Mouse (Mus musculus) liver, embryonic 12.5 days (tissue): Measurements from ENCODE around the gene Tenm1. TPM values are rescaled to one million over a fixed set of nuclear protein-coding genes. Genes with fewer than 3 reads are reported as not detected.

Experiments used
- ATAC-seq: fragments of 200-750 bp; cut with Nextera tagmentation; 2 replicates; pipeline ENCODE4 v1.8.0; 2017; ENCODE audit warnings: moderate number of reproducible peaks, mild to moderate bottlenecking, moderate library complexity
- H3K27ac ChIP-seq: fragments of 300-500 bp; sonication (generic); 2 replicates; pipeline ENCODE4 v1.5.1; 2016; ENCODE audit warnings: mild to moderate bottlenecking
- H3K27me3 ChIP-seq: fragments of 300-500 bp; sonication (generic); replicated peaks from 2 replicates; pipeline ENCODE4 v1.6.1; 2016; ENCODE audit warnings: mild to moderate bottlenecking, moderate library complexity
- H3K36me3 ChIP-seq: fragments of 300-500 bp; sonication (generic); 2 replicates; pipeline ENCODE4 v1.6.1; 2016; ENCODE audit warnings: mild to moderate bottlenecking, moderate library complexity
- H3K4me1 ChIP-seq: fragments of 300-500 bp; sonication (generic); 2 replicates; pipeline ENCODE4 v1.6.1; 2016
- H3K4me2 ChIP-seq: fragments of 300-500 bp; sonication (generic); 2 replicates; pipeline ENCODE4 v1.6.1; 2016; ENCODE audit warnings: mild to moderate bottlenecking, moderate library complexity
- H3K4me3 ChIP-seq: fragments of 300-500 bp; sonication (generic); 2 replicates; pipeline ENCODE4 v1.5.1; 2016; ENCODE audit warnings: mild to moderate bottlenecking, moderate library complexity
- H3K9ac ChIP-seq: fragments of 300-500 bp; sonication (generic); 2 replicates; pipeline ENCODE4 v1.6.1; 2016; ENCODE audit warnings: mild to moderate bottlenecking, moderate library complexity
- H3K9me3 ChIP-seq: fragments of 300-500 bp; sonication (generic); replicated peaks from 2 replicates; pipeline ENCODE4 v1.6.1; 2016; ENCODE audit warnings: mild to moderate bottlenecking, moderate library complexity
- WGBS: fragments of 180-500 bp; shearing (Covaris S2); methylation state at CpG from one replicate; pipeline ENCODE4 v1.1.7; 2016; ENCODE audit not compliant: insufficient replicate concordance; 5-methylcytosine and 5-hydroxymethylcytosine counted together
- polyA plus RNA-seq: library from polyadenylated mRNA; unstranded; fragments of >200 nt; fragmentation: Nextera tagmentation; extraction: Ambion mirVana; gene quantifications from 2 replicates; pipeline ENCODE4 v1.2.1, GENCODE M21; 2016

Gene Tenm1
- polyA plus RNA-seq, 1 experiment from 2014 or later: not detected

- H3K9me3 ChIP-seq: no peaks in the 10 kb centered on the region
- H3K4me2 ChIP-seq: no peak overlapping the region
- H3K27ac ChIP-seq: no peak overlapping the region
- no peaks in the 10 kb centered on the region for H3K36me3 ChIP-seq
- no peak overlapping the region for H3K4me3 ChIP-seq
- H3K27me3 ChIP-seq: no peaks in the 10 kb centered on the region
- no peaks in the 10 kb centered on the region for H3K4me1 ChIP-seq
- no peak for ATAC-seq
- H3K9ac ChIP-seq: no peak overlapping the region
- 58% methylated on average over 3 of the region's 3 CpGs for WGBS
Measured at GRCm38 (mm10) chrX:42718078-42718785, 710.7 kb downstream of the Tenm1 start.

DNA sequence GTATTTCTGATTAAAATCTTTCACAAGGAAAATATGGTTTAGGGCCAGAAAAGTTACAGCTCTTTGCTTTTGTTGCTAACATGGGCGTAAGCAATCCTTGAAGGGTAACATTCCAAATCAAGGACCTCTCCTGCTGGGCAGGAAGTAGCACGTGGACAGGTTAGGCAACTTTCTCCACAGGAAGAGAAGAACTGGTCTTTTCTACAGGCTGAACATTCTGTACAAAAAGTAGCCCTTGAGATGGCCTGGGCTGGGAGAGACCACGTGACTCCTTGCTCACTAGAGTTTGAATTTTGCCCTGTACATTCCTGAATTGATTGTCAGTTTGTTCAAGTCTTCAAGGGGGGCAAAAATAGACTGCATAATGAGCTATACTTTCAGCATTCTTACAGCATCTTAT, 728.6 kb downstream of the Tenm1 start:
- H3K27ac ChIP-seq: no peak overlapping the region
- H3K4me2 ChIP-seq: no peak overlapping the region
- H3K4me3 ChIP-seq: no peak overlapping the region
- no peaks in the 10 kb centered on the region for H3K9me3 ChIP-seq
- no peaks in the 10 kb centered on the region for H3K4me1 ChIP-seq
- no peaks in the 10 kb centered on the region for H3K36me3 ChIP-seq
- 31% methylated on average over 3 of the region's 3 CpGs for WGBS
- ATAC-seq: no peak
- no peak overlapping the region for H3K9ac ChIP-seq
- no peaks in the 10 kb centered on the region for H3K27me3 ChIP-seq

DNA sequence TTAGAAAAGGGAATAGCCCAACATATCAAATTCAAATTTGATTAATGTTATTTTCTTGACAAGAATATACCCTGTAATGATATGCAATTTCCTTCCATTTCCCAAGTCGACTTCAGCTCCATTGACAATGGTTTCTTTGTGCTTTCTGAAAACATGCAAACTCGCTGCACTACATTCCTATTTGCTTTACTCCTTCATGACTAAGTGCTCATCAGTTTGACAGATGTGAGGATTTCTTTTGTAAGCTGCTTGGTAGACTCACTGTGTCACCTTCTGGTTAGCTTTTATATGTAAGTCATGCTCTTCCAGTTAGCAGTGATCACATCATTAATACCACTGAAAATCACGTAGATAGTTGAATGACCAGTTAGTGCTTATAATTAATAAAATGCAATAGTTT, 781.8 kb downstream of the Tenm1 start:
- Histone ChIP-seq H3K36me3 (no peaks in the 10 kb centered on the region), H3K9me3 (no peaks in the 10 kb centered on the region), H3K4me2 (no peak overlapping the region), H3K4me1 (no peaks in the 10 kb centered on the region), H3K27ac (no peak overlapping the region), H3K27me3 (no peaks in the 10 kb centered on the region), H3K9ac (no peak overlapping the region), H3K4me3 (no peak overlapping the region)
- ATAC-seq: no peak
- 51% methylated on average over 3 of the region's 3 CpGs for WGBS

DNA sequence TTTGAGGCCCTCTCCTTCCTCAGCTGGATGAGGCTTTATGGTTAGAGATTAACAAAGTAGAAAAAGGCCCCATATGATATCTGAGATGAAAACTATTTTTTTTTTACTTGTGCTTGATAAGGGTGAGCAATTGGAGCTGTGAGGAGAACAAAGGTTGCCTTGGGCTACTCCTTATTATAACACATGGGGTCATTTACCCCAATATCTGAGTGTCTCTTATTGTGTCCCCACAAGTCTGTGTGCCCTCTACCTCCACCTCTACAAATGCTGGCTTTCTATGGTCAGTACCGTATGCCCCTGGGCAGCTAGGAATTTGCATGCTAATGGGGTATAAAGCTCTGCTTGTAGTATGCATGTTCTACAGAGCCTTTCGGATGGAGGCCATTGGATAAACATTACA, 848.4 kb downstream of the Tenm1 start:
- Histone ChIP-seq H3K36me3 (no peaks in the 10 kb centered on the region), H3K4me3 (no peak overlapping the region), H3K4me1 (no peaks in the 10 kb centered on the region), H3K9me3 (no peaks in the 10 kb centered on the region), H3K4me2 (no peak overlapping the region), H3K27ac (no peak overlapping the region), H3K27me3 (no peaks in the 10 kb centered on the region), H3K9ac (no peak overlapping the region)
- ATAC-seq: no peak
- 59% methylated on average over 2 of the region's 2 CpGs for WGBS

GRCm38 (mm10) chrX:42558683-42559082, 870.2 kb downstream of the Tenm1 start:
- Histone ChIP-seq H3K4me1 (no peaks in the 10 kb centered on the region), H3K9ac (no peak overlapping the region), H3K9me3 (no peaks in the 10 kb centered on the region), H3K27ac (no peak overlapping the region), H3K27me3 (no peaks in the 10 kb centered on the region), H3K4me3 (no peak overlapping the region), H3K4me2 (no peak overlapping the region), H3K36me3 (no peaks in the 10 kb centered on the region)
- 71% methylated on average over 4 of the region's 4 CpGs for WGBS
- ATAC-seq: no peak

DNA sequence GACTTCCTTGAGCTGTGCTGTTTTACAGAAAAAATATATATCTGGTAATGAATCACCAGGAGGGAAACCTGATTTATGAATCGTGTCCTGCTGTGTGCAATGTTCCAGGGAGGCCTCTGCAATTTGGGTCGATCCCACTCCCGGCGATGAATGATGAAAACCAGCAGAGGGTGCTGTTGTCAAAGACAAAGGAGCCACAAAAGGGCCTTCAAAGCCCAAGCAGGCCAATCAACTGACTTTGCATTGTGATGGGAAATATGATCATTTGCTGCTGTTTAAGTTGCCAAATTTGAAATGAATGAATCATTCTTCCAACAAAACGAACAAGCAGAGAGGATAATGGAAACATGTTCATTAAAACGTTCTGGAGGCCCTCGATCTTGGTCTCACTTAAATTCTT, 871.6 kb downstream of the Tenm1 start:
- H3K36me3 ChIP-seq: no peaks in the 10 kb centered on the region
- WGBS: 25% methylated on average over 7 of the region's 7 CpGs
- no peak overlapping the region for H3K27ac ChIP-seq
- ATAC-seq: no peak
- no peak overlapping the region for H3K4me3 ChIP-seq
- no peak overlapping the region for H3K4me2 ChIP-seq
- no peaks in the 10 kb centered on the region for H3K27me3 ChIP-seq
- H3K9me3 ChIP-seq: no peaks in the 10 kb centered on the region
- H3K9ac ChIP-seq: no peak overlapping the region
- no peaks in the 10 kb centered on the region for H3K4me1 ChIP-seq

- Histone ChIP-seq H3K9ac (no peak overlapping the region), H3K27me3 (no peaks in the 10 kb centered on the region), H3K4me2 (no peak overlapping the region), H3K36me3 (no peaks in the 10 kb centered on the region), H3K27ac (no peak overlapping the region), H3K4me1 (no peaks in the 10 kb centered on the region), H3K9me3 (no peaks in the 10 kb centered on the region), H3K4me3 (no peak overlapping the region)
- ATAC-seq: no peak
- 64% methylated on average over 4 of the region's 4 CpGs for WGBS
Measured at GRCm38 (mm10) chrX:42548513-42548912, 880.4 kb downstream of the Tenm1 start.

DNA sequence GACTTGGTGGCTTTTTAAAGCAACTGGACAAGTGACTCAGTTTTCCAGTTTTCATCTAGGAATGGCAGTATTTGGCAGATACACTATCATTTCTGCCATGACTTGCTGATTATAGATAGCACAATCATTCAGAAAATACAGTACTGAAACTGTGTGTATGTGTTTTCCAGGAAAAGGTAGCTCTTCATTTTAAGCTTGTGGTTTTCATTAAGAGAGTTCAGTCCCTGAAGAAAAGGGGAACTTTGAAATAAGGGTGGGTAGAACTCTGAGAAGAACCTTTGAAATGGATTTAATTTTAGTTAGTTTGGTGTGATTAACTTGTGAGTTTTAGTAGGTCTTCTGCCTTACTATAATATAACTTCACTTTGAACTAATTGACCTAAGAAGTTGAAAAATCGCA, 883.9 kb downstream of the Tenm1 start:
- Histone ChIP-seq H3K9me3 (no peaks in the 10 kb centered on the region), H3K4me3 (no peak overlapping the region), H3K4me1 (no peaks in the 10 kb centered on the region), H3K4me2 (no peak overlapping the region), H3K36me3 (no peaks in the 10 kb centered on the region), H3K9ac (no peak overlapping the region), H3K27me3 (no peaks in the 10 kb centered on the region), H3K27ac (no peak overlapping the region)
- WGBS: 48% methylated on average over 1 of the region's 1 CpGs
- no peak for ATAC-seq

DNA sequence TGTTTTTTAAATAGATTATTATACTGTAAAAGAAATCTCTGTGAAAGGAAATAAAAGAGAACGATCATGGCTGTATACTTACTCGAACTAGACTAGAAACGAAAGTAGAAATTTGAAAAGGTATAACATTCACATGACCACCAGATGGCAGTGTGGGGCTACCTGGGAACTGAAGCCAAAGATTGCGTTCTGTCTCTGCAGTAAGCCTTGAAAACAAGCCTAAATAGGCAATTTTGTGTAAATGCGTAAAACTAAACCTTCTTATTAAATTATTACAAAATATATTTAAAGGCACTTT, 888.2 kb downstream of the Tenm1 start:
- WGBS: 24% methylated on average over 5 of the region's 5 CpGs
- H3K4me2 ChIP-seq: peak overlapping the region; percentile 48

DNA sequence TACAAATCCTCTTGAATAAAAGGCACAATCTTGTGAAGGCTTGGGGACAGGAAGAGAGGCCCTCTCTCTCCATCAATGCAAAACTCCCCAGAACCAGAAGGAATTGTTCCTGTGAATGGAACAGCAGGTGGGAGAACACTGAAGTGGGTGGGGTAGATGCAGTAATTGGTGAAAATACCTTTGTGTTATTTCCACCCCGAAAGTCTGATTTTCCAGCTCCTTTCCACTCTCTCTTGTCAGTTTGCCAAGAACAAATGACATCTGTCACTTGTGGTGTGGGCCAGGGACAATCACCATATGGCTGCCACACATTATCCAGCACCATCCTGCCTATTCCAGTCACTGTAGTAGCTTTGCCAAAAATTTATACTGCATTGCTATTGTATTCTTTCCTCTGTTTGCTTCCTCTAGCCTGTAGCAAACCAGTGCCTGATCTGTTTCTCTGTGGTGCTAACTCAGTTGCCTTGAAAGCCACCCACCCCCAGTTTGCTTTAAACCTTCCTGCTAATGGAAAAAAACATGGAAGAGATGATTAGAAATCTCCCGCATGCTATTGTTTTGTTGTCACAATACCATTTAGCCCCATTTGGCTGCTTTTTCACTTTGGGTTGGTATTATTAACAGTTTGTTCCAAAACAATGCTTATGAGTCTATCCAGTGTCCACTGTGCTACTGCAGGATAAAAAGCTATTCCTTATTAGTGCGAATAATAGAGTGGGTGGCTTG, 888.7 kb downstream of the Tenm1 start:
- ATAC-seq: no peak
- no peak overlapping the region for H3K27ac ChIP-seq
- 20% methylated on average over 3 of the region's 3 CpGs for WGBS
- H3K27me3 ChIP-seq: no peaks in the 10 kb centered on the region
- H3K4me1 ChIP-seq: no peaks in the 10 kb centered on the region
- H3K4me3 ChIP-seq: peak overlapping the region; percentile 28
- H3K9ac ChIP-seq: no peak overlapping the region
- no peaks in the 10 kb centered on the region for H3K9me3 ChIP-seq
- H3K36me3 ChIP-seq: no peaks in the 10 kb centered on the region
- peak overlapping the region; percentile 48 for H3K4me2 ChIP-seq

More for the DNA sequence above, 888.2 kb downstream of the Tenm1 start:
- ATAC-seq: no peak
- Histone ChIP-seq H3K4me3 (peak overlapping the region; percentile 28), H3K27me3 (no peaks in the 10 kb centered on the region), H3K4me1 (no peaks in the 10 kb centered on the region), H3K36me3 (no peaks in the 10 kb centered on the region), H3K27ac (no peak overlapping the region), H3K9me3 (no peaks in the 10 kb centered on the region), H3K9ac (no peak overlapping the region)

GRCm38 (mm10) chrX:42530703-42531102, 898.2 kb downstream of the Tenm1 start:
- WGBS: 75% methylated on average over 4 of the region's 4 CpGs
- H3K4me3 ChIP-seq: no peak overlapping the region
- H3K27me3 ChIP-seq: no peaks in the 10 kb centered on the region
- H3K9ac ChIP-seq: no peak overlapping the region
- ATAC-seq: no peak
- H3K4me1 ChIP-seq: no peaks in the 10 kb centered on the region
- H3K9me3 ChIP-seq: no peaks in the 10 kb centered on the region
- H3K36me3 ChIP-seq: no peaks in the 10 kb centered on the region
- no peak overlapping the region for H3K27ac ChIP-seq
- H3K4me2 ChIP-seq: no peak overlapping the region

GRCm38 (mm10) chrX:42522868-42523267, 906.1 kb downstream of the Tenm1 start:
- Histone ChIP-seq H3K9ac (no peak overlapping the region), H3K4me1 (no peaks in the 10 kb centered on the region), H3K4me2 (no peak overlapping the region), H3K36me3 (no peaks in the 10 kb centered on the region), H3K9me3 (no peaks in the 10 kb centered on the region), H3K27me3 (no peaks in the 10 kb centered on the region), H3K27ac (no peak overlapping the region), H3K4me3 (no peak overlapping the region)
- WGBS: 67% methylated on average over 2 of the region's 2 CpGs
- no peak for ATAC-seq

DNA sequence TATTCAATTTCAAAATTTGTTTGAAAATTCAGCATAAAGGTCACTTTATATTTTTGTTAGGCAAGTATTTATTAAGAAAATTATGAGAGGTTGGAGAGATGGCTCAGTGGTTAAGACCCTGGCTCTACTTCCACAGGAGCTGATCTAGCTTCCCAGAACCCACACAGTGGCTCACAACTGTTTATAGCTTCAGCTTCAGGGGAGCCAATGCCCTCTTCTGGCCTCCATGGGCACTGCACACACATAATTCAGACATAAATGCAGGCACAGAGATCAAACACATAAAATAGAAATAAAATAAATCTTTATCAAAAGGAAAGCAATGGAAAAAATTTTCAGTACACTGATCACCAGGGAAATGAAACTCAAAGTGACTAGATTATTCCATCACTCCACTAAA, 916.4 kb downstream of the Tenm1 start:
- no peak for ATAC-seq

More for the DNA sequence above, 916.4 kb downstream of the Tenm1 start:
- H3K4me1 ChIP-seq: no peaks in the 10 kb centered on the region
- no peak overlapping the region for H3K9ac ChIP-seq
- no peak overlapping the region for H3K4me2 ChIP-seq
- H3K36me3 ChIP-seq: no peaks in the 10 kb centered on the region
- H3K27me3 ChIP-seq: no peaks in the 10 kb centered on the region
- H3K27ac ChIP-seq: no peak overlapping the region
- no peaks in the 10 kb centered on the region for H3K9me3 ChIP-seq
- no peak overlapping the region for H3K4me3 ChIP-seq
